Mouse (Mus musculus) lung, postnatal 0 days (tissue): Measurements from ENCODE around the gene Retreg1. TPM values are rescaled to one million over a fixed set of nuclear protein-coding genes. Genes with fewer than 3 reads are reported as not detected.
A peak's percentile ranks its signal among the peaks of the same experiment; 100 is the strongest.
"Not testable (repeated sequence)": the region's sequence is repeated elsewhere in the genome, so short reads cannot be mapped to it uniquely, and the experiment has no call there.

Experiments used
- ATAC-seq: fragments of 200-750 bp; cut with Nextera tagmentation; 2 replicates; pipeline ENCODE4 v1.8.0; 2017; ENCODE audit warnings: moderate library complexity
- DNase-seq: peaks from one replicate; pipeline ENCODE4 v3.0.0-alpha.2; 2016; ENCODE audit warnings: low spot score
- H3K27ac ChIP-seq: fragments of 300-500 bp; sonication (generic); 2 replicates; pipeline ENCODE4 v1.5.1; 2014; ENCODE audit warnings: antibody characterized with exemption, mild to moderate bottlenecking, low read length, mixed read lengths
- H3K27me3 ChIP-seq: fragments of 300-500 bp; sonication (generic); replicated peaks from 2 replicates; pipeline ENCODE4 v1.6.1; 2014; ENCODE audit warnings: low read length, mixed read lengths; ENCODE audit not compliant: insufficient read depth
- H3K36me3 ChIP-seq: fragments of 300-500 bp; sonication (generic); 2 replicates; pipeline ENCODE4 v1.6.1; 2014; ENCODE audit warnings: low read length, mixed read lengths; ENCODE audit not compliant: insufficient read depth
- H3K4me1 ChIP-seq: fragments of 300-500 bp; sonication (generic); 2 replicates; pipeline ENCODE4 v1.6.1; 2014; ENCODE audit warnings: antibody characterized with exemption, low read depth, low read length, mixed read lengths; ENCODE audit not compliant: insufficient read depth
- H3K4me2 ChIP-seq: fragments of 300-500 bp; sonication (generic); replicated peaks from 2 replicates; pipeline ENCODE4 v1.6.1; 2014; ENCODE audit warnings: low read depth, mild to moderate bottlenecking, low read length, moderate library complexity, mixed read lengths
- H3K4me3 ChIP-seq: fragments of 300-500 bp; sonication (generic); 2 replicates; pipeline ENCODE4 v1.5.1; 2014; ENCODE audit warnings: low read depth, low read length
- H3K9ac ChIP-seq: fragments of 300-500 bp; sonication (generic); replicated peaks from 2 replicates; pipeline ENCODE4 v1.6.1; 2014; ENCODE audit warnings: low read depth, mild to moderate bottlenecking
- H3K9me3 ChIP-seq: fragments of 300-500 bp; sonication (generic); 2 replicates; pipeline ENCODE4 v1.6.1; 2016; ENCODE audit warnings: low read length, mixed read lengths
- CTCF ChIP-seq: IDR thresholded peaks from 2 replicates; pipeline ENCODE4 v1.5.1; 2016; ENCODE audit warnings: antibody characterized with exemption, mild to moderate bottlenecking
- EP300 ChIP-seq: IDR thresholded peaks from 2 replicates; pipeline ENCODE4 v1.6.1; 2016; ENCODE audit warnings: antibody characterized with exemption, mild to moderate bottlenecking, control low read depth
- WGBS: fragments of 180-500 bp; shearing (Covaris S2); extraction: QIAGEN DNeasy Blood & Tissue Kit; methylation state at CpG from one replicate; pipeline ENCODE4 v1.1.7; 2014; 5-methylcytosine and 5-hydroxymethylcytosine counted together
- polyA plus RNA-seq: library from polyadenylated mRNA; unstranded; fragments of >200 nt; fragmentation: Nextera tagmentation; extraction: Ambion mirVana; gene quantifications from 2 replicates; pipeline ENCODE4 v1.2.1, GENCODE M21; 2015

The Retreg1 gene
- polyA plus RNA-seq, 1 experiment from 2014 or later, result 36.2 TPM

GRCm38 (mm10) chr15:25984734-25985492, 141.9 kb downstream of the Retreg1 start:
- Histone ChIP-seq H3K27ac (peak overlapping the region; percentile 93), H3K27me3 (no peaks in the 10 kb centered on the region), H3K9me3 (no peaks in the 10 kb centered on the region), H3K4me3 (peak overlapping the region; percentile 96), H3K4me2 (peak overlapping the region; percentile 94), H3K4me1 (peaks cover 8% of the 10 kb centered on the region; the same call in 1 of the 2 replicates), H3K36me3 (no peaks in the 10 kb centered on the region), H3K9ac (peak overlapping the region; percentile 91)
- TF ChIP-seq CTCF, result no peak
- TF ChIP-seq EP300, result no peak
- DNase-seq, result peak; percentile 27
- WGBS, result under 1% methylated on average over 66 of the region's 71 CpGs
- no peak for ATAC-seq

GRCm38 (mm10) chr15:25992992-25993727, 150.2 kb downstream of the Retreg1 start:
- DNase-seq (peak; percentile 74), ATAC-seq (peak; percentile 48; the same call in 1 of the 2 replicates)
- Histone ChIP-seq H3K9ac (no peak overlapping the region), H3K36me3 (peaks cover 19% of the 10 kb centered on the region; the same call in 1 of the 2 replicates), H3K4me3 (no peak overlapping the region), H3K4me1 (no peaks in the 10 kb centered on the region), H3K27ac (no peak overlapping the region), H3K27me3 (no peaks in the 10 kb centered on the region), H3K9me3 (no peaks in the 10 kb centered on the region), H3K4me2 (no peak overlapping the region)
- 52% methylated on average over 8 of the region's 8 CpGs for WGBS
- TF ChIP-seq CTCF (peak; percentile 72), EP300 (no peak)

- H3K36me3 ChIP-seq, result peaks cover 19% of the 10 kb centered on the region; the same call in 1 of the 2 replicates
- DNase-seq (peak; percentile 65), ATAC-seq (no peak)
- TF ChIP-seq CTCF, result peak; percentile 73
- no peak for TF ChIP-seq EP300
- H3K9me3 ChIP-seq, result no peaks in the 10 kb centered on the region
- 43% methylated on average over 2 of the region's 2 CpGs for WGBS
- no peak overlapping the region for H3K9ac ChIP-seq
- H3K4me3 ChIP-seq, result no peak overlapping the region
- no peak overlapping the region for H3K4me2 ChIP-seq
- H3K27ac ChIP-seq, result no peak overlapping the region
- H3K27me3 ChIP-seq, result no peaks in the 10 kb centered on the region
- H3K4me1 ChIP-seq, result no peaks in the 10 kb centered on the region
Measured at GRCm38 (mm10) chr15:25995521-25995920, 152.5 kb downstream of the Retreg1 start.

- H3K27ac ChIP-seq, H3K9ac ChIP-seq, ATAC-seq, H3K4me2 ChIP-seq, H3K27me3 ChIP-seq, H3K4me1 ChIP-seq, DNase-seq, H3K4me3 ChIP-seq, H3K9me3 ChIP-seq: not testable (repeated sequence)
- H3K36me3 ChIP-seq, result peaks cover 19% of the 10 kb centered on the region; the same call in 1 of the 2 replicates
- WGBS, result 69% methylated on average over 5 of the region's 5 CpGs
Measured at GRCm38 (mm10) chr15:25999545-25999944, 156.6 kb downstream of the Retreg1 start.

GRCm38 (mm10) chr15:26008621-26009020, 165.6 kb downstream of the Retreg1 start:
- ATAC-seq, result no peak
- Histone ChIP-seq H3K4me3 (no peak overlapping the region), H3K9ac (no peak overlapping the region), H3K9me3 (no peaks in the 10 kb centered on the region), H3K27me3 (no peaks in the 10 kb centered on the region), H3K27ac (no peak overlapping the region), H3K4me1 (no peaks in the 10 kb centered on the region), H3K4me2 (no peak overlapping the region), H3K36me3 (no peaks in the 10 kb centered on the region)
- no peak for DNase-seq
- WGBS, result 76% methylated on average over 3 of the region's 3 CpGs
- TF ChIP-seq EP300 (no peak), CTCF (no peak)

- no peak for TF ChIP-seq CTCF
- TF ChIP-seq EP300, result no peak
- H3K4me2 ChIP-seq, result no peak overlapping the region
- H3K4me1 ChIP-seq, result no peaks in the 10 kb centered on the region
- ATAC-seq (no peak), DNase-seq (no peak)
- no peak overlapping the region for H3K4me3 ChIP-seq
- WGBS, result 64% methylated on average over 4 of the region's 4 CpGs
- H3K9me3 ChIP-seq, result no peaks in the 10 kb centered on the region
- H3K27ac ChIP-seq, result no peak overlapping the region
- H3K36me3 ChIP-seq, result no peaks in the 10 kb centered on the region
- no peaks in the 10 kb centered on the region for H3K27me3 ChIP-seq
- H3K9ac ChIP-seq, result no peak overlapping the region
Measured at GRCm38 (mm10) chr15:26012891-26013290, 169.9 kb downstream of the Retreg1 start.
